Mouse (Mus musculus): ENCODE results near the gene Dhx16.

Dhx16 gene

GRCm38 (mm10) chr17:35896781-35897643 is 17.4 kb downstream of the Dhx16 start, which contains the start of gene 2310061I04Rik:
2310061I04Rik (minus strand) TSS chr17:35897431.
- peak; percentile 89 for DNase-seq (ENCODE audit: low spot score)

- no peak for DNase-seq (ENCODE audit: low spot score)
Measured at GRCm38 (mm10) chr17:35897644-35898573, 18.3 kb downstream of the Dhx16 start.

- no peak for DNase-seq (ENCODE audit: low spot score)
Measured at GRCm38 (mm10) chr17:35900636-35901035, 21.0 kb downstream of the Dhx16 start.

- DNase-seq (ENCODE audit: low spot score) = no peak
Measured at GRCm38 (mm10) chr17:35903343-35903991, 23.8 kb downstream of the Dhx16 start.

GRCm38 (mm10) chr17:35903992-35904355 is 24.4 kb downstream of the Dhx16 start:
- no peak for DNase-seq (ENCODE audit: low spot score)

GRCm38 (mm10) chr17:35905587-35905986 is 26.0 kb downstream of the Dhx16 start:
- no peak for DNase-seq (ENCODE audit: low spot score)

- no peak for DNase-seq (ENCODE audit: low spot score)
Measured at GRCm38 (mm10) chr17:35907609-35908008, 28.0 kb downstream of the Dhx16 start.

DNA sequence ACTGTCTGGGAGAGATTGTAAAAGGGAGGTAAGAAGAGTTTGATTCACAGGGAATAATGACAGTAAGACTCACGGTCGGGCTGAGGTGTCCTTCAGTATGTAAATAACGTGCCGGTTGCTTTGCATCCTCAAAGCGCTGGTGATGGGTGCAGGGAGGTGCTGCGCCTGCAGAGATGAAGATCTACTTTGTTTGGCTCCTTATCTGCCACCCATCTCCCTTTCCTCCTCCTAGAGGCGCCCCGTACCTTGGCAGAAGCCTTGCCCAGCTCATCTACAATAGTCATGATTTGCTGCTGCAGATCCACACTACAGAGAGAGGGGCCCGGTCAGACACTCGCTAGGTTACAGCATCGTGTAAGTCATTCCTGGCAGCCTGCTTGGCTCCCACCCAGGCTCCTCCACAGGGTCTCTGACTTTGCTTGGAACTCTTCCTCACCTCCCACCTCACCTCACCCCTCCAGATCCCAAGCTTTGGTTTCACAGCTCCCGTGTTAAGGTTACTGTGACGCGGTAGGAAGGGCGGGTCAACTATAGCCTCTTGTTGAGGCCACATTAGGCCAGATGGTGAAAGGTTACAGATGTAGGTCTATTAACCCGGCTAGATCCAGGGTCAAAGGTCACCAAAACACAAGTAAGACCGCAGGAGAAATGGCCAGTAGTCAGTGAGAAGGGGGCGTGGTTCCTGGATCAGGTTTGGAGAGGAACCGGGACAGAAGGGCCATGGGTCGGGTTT is 29.7 kb downstream of the Dhx16 start:
- DNase-seq (ENCODE audit: low spot score) = no peak

GRCm38 (mm10) chr17:35909919-35910369 is 30.3 kb downstream of the Dhx16 start, which contains the start of gene Atat1:
Atat1 (minus strand) TSS chr17:35910075.
- peak; percentile 87 for DNase-seq (ENCODE audit: low spot score)

- no peak for DNase-seq (ENCODE audit: low spot score)
Measured at GRCm38 (mm10) chr17:35914975-35915374, 35.4 kb downstream of the Dhx16 start.

DNA sequence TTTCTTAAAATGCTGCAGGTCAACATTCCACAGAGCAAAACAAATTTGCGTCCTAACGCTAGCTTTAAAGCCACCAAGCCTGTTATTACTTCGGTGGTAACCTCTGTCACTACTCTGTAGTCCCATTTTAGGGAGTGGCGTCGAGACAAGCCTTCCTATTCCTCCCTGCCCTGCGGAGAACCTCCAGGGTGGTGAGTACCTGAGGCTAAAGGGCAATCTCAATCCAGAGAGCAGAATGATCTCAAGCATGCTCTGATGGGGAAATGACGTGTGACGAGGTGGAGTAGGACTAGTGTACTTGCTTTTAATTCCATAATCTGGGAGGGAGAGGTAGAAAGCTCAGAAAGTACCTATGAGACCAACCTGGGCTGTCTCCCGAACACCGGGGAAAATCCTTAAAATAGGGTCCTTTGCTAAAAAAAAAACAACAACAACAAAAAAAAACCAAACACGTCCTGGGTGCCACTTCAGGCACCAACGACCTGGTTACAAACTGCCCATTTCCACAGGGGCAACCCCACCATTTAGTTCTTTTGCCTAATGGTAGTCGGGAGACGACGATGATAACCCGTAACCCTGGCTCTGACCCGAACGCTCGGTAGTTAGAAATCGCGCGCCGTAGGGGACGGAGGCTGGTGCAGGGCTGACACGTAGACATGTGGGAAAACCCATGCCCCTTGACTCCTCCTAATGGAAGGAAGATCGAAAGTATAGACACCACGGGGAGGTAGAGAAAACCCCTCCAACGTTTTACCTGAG is 36.1 kb downstream of the Dhx16 start:
- no peak for DNase-seq (ENCODE audit: low spot score)

GRCm38 (mm10) chr17:35916297-35917142 is 36.9 kb downstream of the Dhx16 start, which contains the start of the genes Mrps18b and Ppp1r10:
Mrps18b (minus strand) TSS chr17:35916389.
Ppp1r10 (plus strand) TSS chr17:35916434.
- DNase-seq (ENCODE audit: low spot score) = peak; percentile 100

DNA sequence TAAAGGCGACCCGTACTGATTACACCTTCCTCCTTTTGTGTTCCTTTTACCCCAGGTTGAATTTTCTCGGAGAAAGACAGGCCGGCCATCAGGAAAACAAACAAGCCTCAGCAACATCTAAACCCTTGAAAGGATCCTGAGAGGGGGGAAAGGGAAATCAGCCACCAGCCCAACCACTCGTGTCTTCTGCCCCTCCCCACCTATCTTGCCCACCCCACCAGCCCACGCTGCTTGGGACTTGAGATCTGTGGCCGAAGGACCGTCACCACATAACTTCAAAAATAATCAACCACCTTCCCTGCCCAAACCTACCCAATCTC is 37.5 kb downstream of the Dhx16 start:
- no peak for DNase-seq (ENCODE audit: low spot score)

DNA sequence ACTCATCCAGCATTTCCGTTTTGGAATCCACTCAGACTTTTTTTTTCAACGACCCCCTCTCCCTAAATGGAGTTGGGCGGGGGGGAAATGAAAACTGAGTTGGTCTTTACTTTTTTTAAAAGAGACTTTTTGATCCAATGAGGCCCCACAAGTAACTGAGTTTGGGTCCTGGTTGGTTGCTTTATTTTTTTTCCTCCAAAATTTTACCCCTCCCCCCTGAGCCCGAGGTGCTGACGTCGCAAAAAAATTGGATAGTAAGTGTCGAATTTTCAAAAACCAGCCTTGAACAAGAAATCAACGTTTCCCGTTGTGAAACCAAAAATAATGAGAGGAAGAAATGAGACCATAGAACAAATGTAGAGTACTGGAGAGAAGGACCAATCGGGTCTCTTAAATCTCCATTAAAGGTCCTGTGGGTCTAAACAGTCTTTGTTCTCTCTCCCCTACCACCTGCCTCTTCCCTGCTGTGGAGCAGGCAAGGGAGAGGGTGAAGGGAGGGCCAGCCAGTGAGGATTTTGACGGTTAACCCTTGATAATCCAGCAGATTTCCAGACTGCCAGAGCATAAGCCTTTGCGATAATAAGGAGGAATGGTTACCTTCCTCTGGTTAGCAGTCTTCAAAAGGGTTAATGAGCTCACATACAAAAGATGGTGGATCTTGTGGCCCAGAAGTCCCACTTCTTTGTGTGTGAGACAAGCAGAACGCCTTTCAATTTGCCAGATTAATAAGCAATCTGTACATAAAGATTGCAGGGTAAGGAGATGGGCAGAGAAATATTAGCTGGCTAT is 38.0 kb downstream of the Dhx16 start:
- no peak for DNase-seq (ENCODE audit: low spot score)

DNA sequence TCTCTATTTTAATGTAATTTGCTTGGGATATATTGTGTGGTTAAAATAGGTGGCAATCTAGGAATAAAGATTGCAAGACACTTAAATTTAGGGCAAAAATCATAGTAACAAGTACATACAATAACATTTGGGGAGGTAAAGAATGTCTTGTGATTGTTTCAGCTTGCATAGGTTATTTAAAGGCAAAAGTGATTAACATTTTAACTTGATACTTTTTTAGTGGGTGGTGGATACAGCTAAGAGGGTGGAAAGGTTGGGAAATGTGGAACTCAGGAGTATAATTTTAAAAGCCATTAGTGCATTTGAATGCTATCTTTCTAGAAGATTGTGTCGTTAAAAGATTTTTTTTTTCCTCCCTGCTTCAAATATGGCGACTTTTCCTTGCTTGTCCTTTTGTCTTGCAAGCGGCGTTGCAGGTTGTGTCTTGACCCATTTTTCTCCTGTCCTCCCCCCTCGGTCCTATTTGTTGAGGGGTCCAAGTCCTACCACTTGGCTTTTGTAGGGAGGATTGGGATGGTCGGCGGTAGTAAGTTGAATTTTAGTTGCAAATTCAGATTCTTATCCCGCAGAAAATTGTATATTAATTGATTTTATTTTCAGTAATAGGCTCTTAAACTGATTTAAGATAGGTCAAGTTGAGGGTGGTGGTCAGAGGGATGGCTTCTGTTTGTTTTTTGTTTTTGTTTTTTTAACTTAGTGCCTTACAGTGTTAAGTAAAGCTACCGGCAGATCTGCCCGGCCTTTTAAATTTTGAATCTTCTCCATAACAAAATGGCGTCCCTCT is 38.8 kb downstream of the Dhx16 start:
- DNase-seq (ENCODE audit: low spot score) = no peak

DNA sequence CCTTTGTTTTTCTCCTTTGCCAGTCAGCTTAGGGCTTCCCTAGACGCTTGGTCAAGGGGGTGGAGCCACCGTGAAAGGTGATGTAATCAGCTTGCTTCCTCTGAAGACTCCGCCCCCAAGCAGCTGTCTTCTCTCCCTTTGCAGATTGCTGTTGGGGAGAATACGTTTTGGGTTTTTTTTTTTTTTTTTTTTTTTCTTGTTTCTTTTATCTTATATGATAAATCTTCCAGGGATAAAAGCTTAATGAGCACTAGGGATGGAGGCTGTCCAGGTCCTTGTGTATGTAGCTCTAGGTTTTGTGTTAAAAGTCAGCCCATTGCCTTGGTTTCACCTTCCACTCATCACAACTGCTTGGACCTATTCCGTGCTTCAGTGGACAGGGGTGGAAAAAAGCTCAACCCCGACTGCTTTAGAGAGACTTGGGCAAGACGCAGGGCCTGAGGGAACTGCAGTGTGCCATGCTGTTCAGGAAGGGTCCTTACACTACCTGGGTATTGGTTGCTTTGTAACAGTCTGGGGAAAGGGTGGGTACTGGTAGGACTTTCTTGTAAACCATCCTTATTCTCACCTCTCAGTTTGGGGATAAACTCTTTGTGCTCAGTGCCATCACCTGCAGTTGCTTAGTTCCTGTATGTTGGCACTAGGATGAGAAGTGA is 39.6 kb downstream of the Dhx16 start:
- DNase-seq (ENCODE audit: low spot score) = peak; percentile 93

DNA sequence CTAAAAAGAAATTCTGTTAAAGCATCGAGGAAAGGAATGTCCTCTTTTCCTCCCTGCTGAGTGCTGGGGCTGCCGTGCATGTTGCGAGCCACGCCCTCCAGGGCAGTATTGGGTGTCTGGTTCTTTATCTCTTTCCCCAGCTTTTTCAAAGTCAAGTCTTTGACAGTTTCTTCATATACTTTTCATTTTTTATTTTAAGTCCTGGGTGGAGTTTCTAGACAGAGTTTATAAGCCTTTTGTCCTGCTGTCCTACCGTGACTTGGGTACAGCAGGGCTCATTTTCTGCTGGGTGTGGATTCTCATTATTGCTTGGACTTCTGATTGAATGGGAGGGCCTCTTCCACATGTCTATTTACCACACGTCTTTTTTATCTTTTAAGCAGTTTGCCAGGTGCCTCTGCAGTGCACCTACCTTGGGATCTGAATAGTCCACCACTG is 40.3 kb downstream of the Dhx16 start:
- no peak for DNase-seq (ENCODE audit: low spot score)

All from ovary, adult 18-20 months (tissue).